Mouse (Mus musculus): ENCODE measurements around the gene Proser1. TPM values are rescaled to one million over a fixed set of nuclear protein-coding genes. Genes with fewer than 3 reads are reported as not detected.

The Proser1 gene
- polyA plus RNA-seq, 1 experiment: 31.3 TPM

- no peak overlapping the region for H3K9ac ChIP-seq (ENCODE audit: low read depth, poor library complexity, severe bottlenecking)
- no peak overlapping the region for H3K4me3 ChIP-seq (ENCODE audit: low read depth, low read length)
- TF ChIP-seq CTCF (IDR thresholded peaks at IDR 0.05; ENCODE audit: low read depth, low read length): no peak
- no peak for TF ChIP-seq EP300 (IDR thresholded peaks at IDR 0.05; ENCODE audit: insufficient read depth, low read depth, low read length)
- no peak for TF ChIP-seq POLR2A (IDR thresholded peaks at IDR 0.05; ENCODE audit: insufficient read depth, low read length)
- no peaks in the 10 kb centered on the region for H3K27me3 ChIP-seq (ENCODE audit: control insufficient read depth, insufficient read depth, low read length, poor library complexity, severe bottlenecking)
- no peak overlapping the region for H3K27ac ChIP-seq (ENCODE audit: insufficient read depth, low read length)
- H3K4me1 ChIP-seq (ENCODE audit: control insufficient read depth, insufficient read depth, low read length): no peaks in the 10 kb centered on the region
- H3K9me3 ChIP-seq (replicated peaks; ENCODE audit: control insufficient read depth, insufficient read depth, low read length, poor library complexity, severe bottlenecking): no peaks in the 10 kb centered on the region
- no peaks in the 10 kb centered on the region for H3K36me3 ChIP-seq (ENCODE audit: control insufficient read depth, insufficient read depth, low read length, poor library complexity, severe bottlenecking)
These were observed 35.0 kb downstream of the Proser1 start for GRCm38 (mm10) chr3:53498351-53498905.

GRCm38 (mm10) chr3:53502428-53502827 lies 39.0 kb downstream of the Proser1 start:
- no peak overlapping the region for H3K9ac ChIP-seq (ENCODE audit: low read depth, poor library complexity, severe bottlenecking)
- H3K4me1 ChIP-seq (ENCODE audit: control insufficient read depth, insufficient read depth, low read length): no peaks in the 10 kb centered on the region
- no peaks in the 10 kb centered on the region for H3K36me3 ChIP-seq (ENCODE audit: control insufficient read depth, insufficient read depth, low read length, poor library complexity, severe bottlenecking)
- H3K4me3 ChIP-seq (ENCODE audit: low read depth, low read length): no peak overlapping the region
- no peak overlapping the region for H3K27ac ChIP-seq (ENCODE audit: insufficient read depth, low read length)
- TF ChIP-seq POLR2A (IDR thresholded peaks at IDR 0.05; ENCODE audit: insufficient read depth, low read length) (no peak), CTCF (IDR thresholded peaks at IDR 0.05; ENCODE audit: low read depth, low read length) (peak; percentile 8)
- H3K27me3 ChIP-seq (ENCODE audit: control insufficient read depth, insufficient read depth, low read length, poor library complexity, severe bottlenecking): no peaks in the 10 kb centered on the region
- H3K9me3 ChIP-seq (replicated peaks; ENCODE audit: control insufficient read depth, insufficient read depth, low read length, poor library complexity, severe bottlenecking): no peaks in the 10 kb centered on the region

GRCm38 (mm10) chr3:53513096-53513495 lies 49.6 kb downstream of the Proser1 start:
- TF ChIP-seq EP300 (IDR thresholded peaks at IDR 0.05; ENCODE audit: insufficient read depth, low read depth, low read length): no peak
- no peak for TF ChIP-seq POLR2A (IDR thresholded peaks at IDR 0.05; ENCODE audit: insufficient read depth, low read length)
- TF ChIP-seq CTCF (IDR thresholded peaks at IDR 0.05; ENCODE audit: low read depth, low read length): no peak
- Histone ChIP-seq H3K36me3 (ENCODE audit: control insufficient read depth, insufficient read depth, low read length, poor library complexity, severe bottlenecking) (no peaks in the 10 kb centered on the region), H3K4me1 (ENCODE audit: control insufficient read depth, insufficient read depth, low read length) (no peaks in the 10 kb centered on the region), H3K9ac (ENCODE audit: low read depth, poor library complexity, severe bottlenecking) (no peak overlapping the region), H3K4me3 (ENCODE audit: low read depth, low read length) (no peak overlapping the region), H3K9me3 (replicated peaks; ENCODE audit: control insufficient read depth, insufficient read depth, low read length, poor library complexity, severe bottlenecking) (no peaks in the 10 kb centered on the region), H3K27me3 (ENCODE audit: control insufficient read depth, insufficient read depth, low read length, poor library complexity, severe bottlenecking) (no peaks in the 10 kb centered on the region), H3K27ac (ENCODE audit: insufficient read depth, low read length) (no peak overlapping the region)

- H3K36me3 ChIP-seq (ENCODE audit: control insufficient read depth, insufficient read depth, low read length, poor library complexity, severe bottlenecking): no peaks in the 10 kb centered on the region
- no peaks in the 10 kb centered on the region for H3K9me3 ChIP-seq (replicated peaks; ENCODE audit: control insufficient read depth, insufficient read depth, low read length, poor library complexity, severe bottlenecking)
- no peak overlapping the region for H3K4me3 ChIP-seq (ENCODE audit: low read depth, low read length)
- TF ChIP-seq CTCF (IDR thresholded peaks at IDR 0.05; ENCODE audit: low read depth, low read length): no peak
- TF ChIP-seq POLR2A (IDR thresholded peaks at IDR 0.05; ENCODE audit: insufficient read depth, low read length): no peak
- TF ChIP-seq EP300 (IDR thresholded peaks at IDR 0.05; ENCODE audit: insufficient read depth, low read depth, low read length): no peak
- no peaks in the 10 kb centered on the region for H3K27me3 ChIP-seq (ENCODE audit: control insufficient read depth, insufficient read depth, low read length, poor library complexity, severe bottlenecking)
- H3K4me1 ChIP-seq (ENCODE audit: control insufficient read depth, insufficient read depth, low read length): no peaks in the 10 kb centered on the region
- H3K27ac ChIP-seq (ENCODE audit: insufficient read depth, low read length): no peak overlapping the region
- no peak overlapping the region for H3K9ac ChIP-seq (ENCODE audit: low read depth, poor library complexity, severe bottlenecking)
These were observed 51.0 kb downstream of the Proser1 start for GRCm38 (mm10) chr3:53514221-53515065.

- H3K27ac ChIP-seq (ENCODE audit: insufficient read depth, low read length): no peak overlapping the region
- H3K9ac ChIP-seq (ENCODE audit: low read depth, poor library complexity, severe bottlenecking): no peak overlapping the region
- no peaks in the 10 kb centered on the region for H3K27me3 ChIP-seq (ENCODE audit: control insufficient read depth, insufficient read depth, low read length, poor library complexity, severe bottlenecking)
- no peak overlapping the region for H3K4me3 ChIP-seq (ENCODE audit: low read depth, low read length)
- no peaks in the 10 kb centered on the region for H3K4me1 ChIP-seq (ENCODE audit: control insufficient read depth, insufficient read depth, low read length)
- H3K36me3 ChIP-seq (ENCODE audit: control insufficient read depth, insufficient read depth, low read length, poor library complexity, severe bottlenecking): no peaks in the 10 kb centered on the region
- TF ChIP-seq CTCF (IDR thresholded peaks at IDR 0.05; ENCODE audit: low read depth, low read length) (no peak), EP300 (IDR thresholded peaks at IDR 0.05; ENCODE audit: insufficient read depth, low read depth, low read length) (no peak), POLR2A (IDR thresholded peaks at IDR 0.05; ENCODE audit: insufficient read depth, low read length) (no peak)
- no peaks in the 10 kb centered on the region for H3K9me3 ChIP-seq (replicated peaks; ENCODE audit: control insufficient read depth, insufficient read depth, low read length, poor library complexity, severe bottlenecking)
These were observed 59.3 kb downstream of the Proser1 start for GRCm38 (mm10) chr3:53522794-53523193.

GRCm38 (mm10) chr3:53525737-53526136 lies 62.3 kb downstream of the Proser1 start:
- no peaks in the 10 kb centered on the region for H3K4me1 ChIP-seq (ENCODE audit: control insufficient read depth, insufficient read depth, low read length)
- H3K9ac ChIP-seq (ENCODE audit: low read depth, poor library complexity, severe bottlenecking): no peak overlapping the region
- peak overlapping the region; percentile 27 for H3K4me3 ChIP-seq (ENCODE audit: low read depth, low read length)
- no peak overlapping the region for H3K27ac ChIP-seq (ENCODE audit: insufficient read depth, low read length)
- no peaks in the 10 kb centered on the region for H3K36me3 ChIP-seq (ENCODE audit: control insufficient read depth, insufficient read depth, low read length, poor library complexity, severe bottlenecking)
- H3K9me3 ChIP-seq (replicated peaks; ENCODE audit: control insufficient read depth, insufficient read depth, low read length, poor library complexity, severe bottlenecking): no peaks in the 10 kb centered on the region
- H3K27me3 ChIP-seq (ENCODE audit: control insufficient read depth, insufficient read depth, low read length, poor library complexity, severe bottlenecking): no peaks in the 10 kb centered on the region
- TF ChIP-seq CTCF (IDR thresholded peaks at IDR 0.05; ENCODE audit: low read depth, low read length) (peak; percentile 83), EP300 (IDR thresholded peaks at IDR 0.05; ENCODE audit: insufficient read depth, low read depth, low read length) (no peak; the same call in 1 of the 2 replicates)
